Mouse (Mus musculus): ENCODE data around the gene Gipc3. TPM values are rescaled to one million over a fixed set of nuclear protein-coding genes. Genes with fewer than 3 reads are reported as not detected.
A peak's percentile ranks its signal among the peaks of the same experiment; 100 is the strongest.

The Gipc3 gene
- polyA plus RNA-seq, 1 experiment, result 0.08 TPM

- Histone ChIP-seq H3ac (ENCODE audit: control insufficient read depth, insufficient read length, low read depth) (no peak within 1 kb of the TSS), H3K4me3 (ENCODE audit: insufficient read depth, poor library complexity, severe bottlenecking) (no peak within 1 kb of the TSS), H3K27me3 (ENCODE audit: control insufficient read depth, insufficient read depth, insufficient read length) (no peaks in the 10 kb centered on the region), H3K79me3 (ENCODE audit: low read depth) (peaks cover 26% of the 10 kb centered on the region), H3K79me2 (ENCODE audit: control insufficient read depth, insufficient read depth) (peaks cover 37% of the 10 kb centered on the region), H3K36me3 (ENCODE audit: control insufficient read depth, insufficient read depth) (no peaks in the 10 kb centered on the region)
- no peak for TF ChIP-seq MAX (IDR thresholded peaks at IDR 0.05)
- TF ChIP-seq USF1 (IDR thresholded peaks at IDR 0.05; ENCODE audit: low read depth), result no peak
- TF ChIP-seq CTCF (IDR thresholded peaks at IDR 0.05; ENCODE audit: control insufficient read depth, insufficient read depth, insufficient read length), result no peak
- TF ChIP-seq MYOG (IDR thresholded peaks at IDR 0.05; ENCODE audit: control insufficient read depth, extremely low read depth, insufficient read length), result no peak
Measured at GRCm38 (mm10) chr10:81291511-81292104, 51.5 kb downstream of the Gipc3 start, which contains the start of gene Tjp3. Tjp3 (minus strand) TSS chr10:81291581.

GRCm38 (mm10) chr10:81290698-81291460, 52.2 kb downstream of the Gipc3 start:
- TF ChIP-seq CEBPB (IDR thresholded peaks at IDR 0.05; ENCODE audit: low read depth) (no peak), MYOG (IDR thresholded peaks at IDR 0.05; ENCODE audit: control insufficient read depth, extremely low read depth, insufficient read length) (no peak), MAX (IDR thresholded peaks at IDR 0.05) (no peak), MYOD1 (IDR thresholded peaks at IDR 0.05; ENCODE audit: control insufficient read depth, insufficient read length, low read depth) (no peak), CTCF (IDR thresholded peaks at IDR 0.05; ENCODE audit: control insufficient read depth, insufficient read depth, insufficient read length) (no peak), USF1 (IDR thresholded peaks at IDR 0.05; ENCODE audit: low read depth) (no peak), FOSL1 (IDR thresholded peaks at IDR 0.05; ENCODE audit: insufficient read depth, low read length, poor library complexity, severe bottlenecking) (no peak)
- Histone ChIP-seq H3K79me2 (ENCODE audit: control insufficient read depth, insufficient read depth) (peaks cover 29% of the 10 kb centered on the region), H3K79me3 (ENCODE audit: low read depth) (peaks cover 21% of the 10 kb centered on the region), H3K4me3 (ENCODE audit: insufficient read depth, poor library complexity, severe bottlenecking) (no peak overlapping the region), H3ac (ENCODE audit: control insufficient read depth, insufficient read length, low read depth) (no peak overlapping the region), H3K27me3 (ENCODE audit: control insufficient read depth, insufficient read depth, insufficient read length) (no peaks in the 10 kb centered on the region), H3K36me3 (ENCODE audit: control insufficient read depth, insufficient read depth) (no peaks in the 10 kb centered on the region)

GRCm38 (mm10) chr10:81289811-81290210, 53.3 kb downstream of the Gipc3 start:
- H3K27me3 ChIP-seq (ENCODE audit: control insufficient read depth, insufficient read depth, insufficient read length), result peaks cover 8% of the 10 kb centered on the region
- TF ChIP-seq MYOG (IDR thresholded peaks at IDR 0.05; ENCODE audit: control insufficient read depth, extremely low read depth, insufficient read length), result no peak
- no peak for TF ChIP-seq CTCF (IDR thresholded peaks at IDR 0.05; ENCODE audit: control insufficient read depth, insufficient read depth, insufficient read length)
- TF ChIP-seq FOSL1 (IDR thresholded peaks at IDR 0.05; ENCODE audit: insufficient read depth, low read length, poor library complexity, severe bottlenecking), result no peak
- TF ChIP-seq MAX (IDR thresholded peaks at IDR 0.05), result no peak
- no peak for TF ChIP-seq USF1 (IDR thresholded peaks at IDR 0.05; ENCODE audit: low read depth)
- TF ChIP-seq CEBPB (IDR thresholded peaks at IDR 0.05; ENCODE audit: low read depth), result no peak
- no peak for TF ChIP-seq MYOD1 (IDR thresholded peaks at IDR 0.05; ENCODE audit: control insufficient read depth, insufficient read length, low read depth)

GRCm38 (mm10) chr10:81289278-81289677, 53.8 kb downstream of the Gipc3 start:
- TF ChIP-seq FOSL1 (IDR thresholded peaks at IDR 0.05; ENCODE audit: insufficient read depth, low read length, poor library complexity, severe bottlenecking) (no peak), CTCF (IDR thresholded peaks at IDR 0.05; ENCODE audit: control insufficient read depth, insufficient read depth, insufficient read length) (peak; percentile 95)
- H3K79me2 ChIP-seq (ENCODE audit: control insufficient read depth, insufficient read depth), result peaks cover 13% of the 10 kb centered on the region
- H3K27me3 ChIP-seq (ENCODE audit: control insufficient read depth, insufficient read depth, insufficient read length), result peaks cover 13% of the 10 kb centered on the region
- H3K4me3 ChIP-seq (ENCODE audit: insufficient read depth, poor library complexity, severe bottlenecking), result no peak overlapping the region
- H3ac ChIP-seq (ENCODE audit: control insufficient read depth, insufficient read length, low read depth), result no peak overlapping the region
- H3K36me3 ChIP-seq (ENCODE audit: control insufficient read depth, insufficient read depth), result no peaks in the 10 kb centered on the region
- H3K79me3 ChIP-seq (ENCODE audit: low read depth), result peaks cover 10% of the 10 kb centered on the region

More at GRCm38 (mm10) chr10:81289811-81290210, 53.3 kb downstream of the Gipc3 start:
- Histone ChIP-seq H3K79me3 (ENCODE audit: low read depth) (peaks cover 15% of the 10 kb centered on the region), H3K36me3 (ENCODE audit: control insufficient read depth, insufficient read depth) (no peaks in the 10 kb centered on the region), H3K4me3 (ENCODE audit: insufficient read depth, poor library complexity, severe bottlenecking) (no peak overlapping the region), H3K79me2 (ENCODE audit: control insufficient read depth, insufficient read depth) (peaks cover 19% of the 10 kb centered on the region), H3ac (ENCODE audit: control insufficient read depth, insufficient read length, low read depth) (no peak overlapping the region)

- Histone ChIP-seq H3K4me3 (ENCODE audit: insufficient read depth, poor library complexity, severe bottlenecking) (no peak overlapping the region), H3K27me3 (ENCODE audit: control insufficient read depth, insufficient read depth, insufficient read length) (peaks cover 20% of the 10 kb centered on the region)
Measured at GRCm38 (mm10) chr10:81288601-81289000, 54.5 kb downstream of the Gipc3 start.

More at GRCm38 (mm10) chr10:81288601-81289000, 54.5 kb downstream of the Gipc3 start:
- peaks cover 7% of the 10 kb centered on the region for H3K79me2 ChIP-seq (ENCODE audit: control insufficient read depth, insufficient read depth)
- TF ChIP-seq USF1 (IDR thresholded peaks at IDR 0.05; ENCODE audit: low read depth), result no peak
- no peak for TF ChIP-seq MYOG (IDR thresholded peaks at IDR 0.05; ENCODE audit: control insufficient read depth, extremely low read depth, insufficient read length)
- no peak for TF ChIP-seq FOSL1 (IDR thresholded peaks at IDR 0.05; ENCODE audit: insufficient read depth, low read length, poor library complexity, severe bottlenecking)
- TF ChIP-seq MYOD1 (IDR thresholded peaks at IDR 0.05; ENCODE audit: control insufficient read depth, insufficient read length, low read depth), result no peak
- TF ChIP-seq CEBPB (IDR thresholded peaks at IDR 0.05; ENCODE audit: low read depth), result no peak
- TF ChIP-seq MAX (IDR thresholded peaks at IDR 0.05), result no peak
- no peak for TF ChIP-seq CTCF (IDR thresholded peaks at IDR 0.05; ENCODE audit: control insufficient read depth, insufficient read depth, insufficient read length)
- H3ac ChIP-seq (ENCODE audit: control insufficient read depth, insufficient read length, low read depth), result no peak overlapping the region
- H3K79me3 ChIP-seq (ENCODE audit: low read depth), result peaks cover 4% of the 10 kb centered on the region
- no peaks in the 10 kb centered on the region for H3K36me3 ChIP-seq (ENCODE audit: control insufficient read depth, insufficient read depth)

Data from C2C12 (cell line).